Mouse (Mus musculus): ENCODE data around the gene Vmn1r100. TPM values are rescaled to one million over a fixed set of nuclear protein-coding genes. Genes with fewer than 3 reads are reported as not detected.
"Not testable (repeated sequence)": the region's sequence is repeated elsewhere in the genome, so short reads cannot be mapped to it uniquely, and the experiment has no call there.

The Vmn1r100 gene
- total RNA-seq (2015) (not detected in 2 replicates), total RNA-seq (2017) (not detected in 2 replicates)

GRCm38 (mm10) chr7:20417642-20418041 is at the start of gene Vmn1r100:
Gene Vmn1r100 (plus strand): TSS chr7:20417942.
- ATAC-seq (ENCODE audit: poor library complexity, severe bottlenecking) = not testable (repeated sequence)

- not testable (repeated sequence) for ATAC-seq (ENCODE audit: poor library complexity, severe bottlenecking)
Measured at GRCm38 (mm10) chr7:20375310-20375709, 42.4 kb upstream of the Vmn1r100 start, which contains the start of gene Gm5728. Gene Gm5728 (minus strand): TSS chr7:20375410.

GRCm38 (mm10) chr7:20442493-20442892 is 24.8 kb downstream of the Vmn1r100 start, which contains the start of gene Vmn1r101:
Gene Vmn1r101 (minus strand): TSS chr7:20442593.
- ATAC-seq (ENCODE audit: poor library complexity, severe bottlenecking) = not testable (repeated sequence)

Other genes with a start within 250 kb of the Vmn1r100 start
- gene Vmn1r94, start 249.6 kb upstream of the Vmn1r100 start, total RNA-seq (2015) = not detected in 2 replicates
- gene Vmn1r94, start 249.6 kb upstream of the Vmn1r100 start, total RNA-seq (2017) = not detected in 2 replicates
- not detected in 2 replicates for gene Vmn1r95, start 224.2 kb upstream of the Vmn1r100 start, total RNA-seq (2015)
- not detected in 2 replicates for gene Vmn1r95, start 224.2 kb upstream of the Vmn1r100 start, total RNA-seq (2017)
- not detected in 2 replicates for gene Gm6164, start 212.3 kb upstream of the Vmn1r100 start, total RNA-seq (2015)
- not detected in 2 replicates for gene Gm6164, start 212.3 kb upstream of the Vmn1r100 start, total RNA-seq (2017)
- not detected in 2 replicates for gene Gm4498, start 184.1 kb upstream of the Vmn1r100 start, total RNA-seq (2015)
- gene Gm4498, start 184.1 kb upstream of the Vmn1r100 start, total RNA-seq (2017) = not detected in 2 replicates
- not detected in 2 replicates for gene Gm5890, start 155.1 kb upstream of the Vmn1r100 start, total RNA-seq (2015)
- not detected in 2 replicates for gene Gm5890, start 155.1 kb upstream of the Vmn1r100 start, total RNA-seq (2017)
- gene Gm4133, start 83.9 kb upstream of the Vmn1r100 start, total RNA-seq (2015) = not detected in 2 replicates
- gene Gm4133, start 83.9 kb upstream of the Vmn1r100 start, total RNA-seq (2017) = not detected in 2 replicates
- not detected in 2 replicates for gene Gm5728, start 42.5 kb upstream of the Vmn1r100 start, total RNA-seq (2015)
- not detected in 2 replicates for gene Gm5728, start 42.5 kb upstream of the Vmn1r100 start, total RNA-seq (2017)
- gene Vmn1r101, start 24.7 kb downstream of the Vmn1r100 start, total RNA-seq (2015) = not detected in 2 replicates
- gene Vmn1r101, start 24.7 kb downstream of the Vmn1r100 start, total RNA-seq (2017) = not detected in 2 replicates
- gene Gm10670, start 57.0 kb downstream of the Vmn1r100 start, total RNA-seq (2015) = not detected in 2 replicates
- not detected in 2 replicates for gene Gm10670, start 57.0 kb downstream of the Vmn1r100 start, total RNA-seq (2017)
- gene Vmn1r103, start 92.6 kb downstream of the Vmn1r100 start, total RNA-seq (2015) = not detected in 2 replicates
- not detected in 2 replicates for gene Vmn1r103, start 92.6 kb downstream of the Vmn1r100 start, total RNA-seq (2017)
- gene Vmn1r104, start 115.9 kb downstream of the Vmn1r100 start, total RNA-seq (2015) = not detected in 2 replicates
- not detected in 2 replicates for gene Vmn1r104, start 115.9 kb downstream of the Vmn1r100 start, total RNA-seq (2017)
- gene Gm5726, start 127.8 kb downstream of the Vmn1r100 start, total RNA-seq (2015) = not detected in 2 replicates
- gene Gm5726, start 127.8 kb downstream of the Vmn1r100 start, total RNA-seq (2017) = not detected in 2 replicates
- gene Gm4141, start 158.3 kb downstream of the Vmn1r100 start, total RNA-seq (2015) = not detected in 2 replicates
- not detected in 2 replicates for gene Gm4141, start 158.3 kb downstream of the Vmn1r100 start, total RNA-seq (2017)
- gene Gm4513, start 181.1 kb downstream of the Vmn1r100 start, total RNA-seq (2015) = not detected in 2 replicates
- gene Gm4513, start 181.1 kb downstream of the Vmn1r100 start, total RNA-seq (2017) = not detected in 2 replicates

All from megakaryocyte, adult 5-6 weeks (primary cell).